Mouse (Mus musculus) WW6 (cell line): ENCODE results near the gene Gabbr1.

Source experiments
- DNase-seq: peaks from one replicate; pipeline ENCODE4 v3.0.0-alpha.2; 2013; ENCODE audit warnings: low read depth, low spot score

Gene Gabbr1

DNA sequence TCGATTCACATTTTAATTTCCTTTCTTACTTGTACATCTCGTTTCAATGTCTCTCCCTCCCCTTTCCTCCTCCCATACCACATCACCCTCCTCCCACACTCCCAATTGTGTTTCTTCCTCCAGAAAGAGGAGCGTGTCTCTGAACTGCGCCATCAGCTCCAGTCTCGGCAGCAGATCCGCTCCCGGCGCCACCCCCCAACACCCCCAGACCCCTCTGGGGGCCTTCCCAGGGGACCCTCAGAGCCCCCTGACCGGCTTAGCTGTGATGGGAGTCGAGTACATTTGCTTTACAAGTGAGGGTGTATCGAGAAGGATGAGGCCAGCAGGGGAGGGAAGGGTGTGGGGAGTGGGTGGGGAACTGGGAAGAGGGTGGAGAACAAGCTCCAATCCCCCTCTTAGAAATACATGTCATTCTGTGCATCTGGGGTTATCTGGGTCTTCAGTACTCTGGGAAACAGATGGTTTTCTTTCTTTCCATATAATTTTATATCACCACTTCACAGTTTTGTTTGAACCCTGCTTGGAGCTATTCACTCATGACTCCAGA lies 27.0 kb downstream of the Gabbr1 start:
- no peak for DNase-seq

- DNase-seq, result no peak
Observed at GRCm38 (mm10) chr17:37075181-37075580, 29.4 kb downstream of the Gabbr1 start.

GRCm38 (mm10) chr17:37075766-37076165 lies 30.0 kb downstream of the Gabbr1 start:
- DNase-seq, result no peak

DNA sequence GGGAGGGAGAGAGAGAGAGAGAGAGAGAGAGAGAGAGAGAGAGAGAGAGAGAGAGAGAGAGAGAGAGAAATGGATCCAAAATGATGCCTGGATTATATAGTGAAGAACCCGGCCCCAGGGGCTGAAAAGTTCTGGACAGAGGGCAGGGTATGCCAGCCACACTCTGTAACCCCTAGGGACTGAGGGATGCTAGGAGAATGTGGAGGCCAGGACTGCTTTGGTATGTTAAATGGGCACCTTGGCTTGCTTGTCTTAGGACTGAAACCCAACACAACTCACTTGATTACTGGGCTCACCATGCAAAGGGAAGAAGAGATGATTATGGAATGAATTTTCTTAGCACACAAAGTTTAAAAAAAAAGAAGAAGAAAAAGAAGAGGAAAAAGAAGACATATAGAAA lies 32.4 kb downstream of the Gabbr1 start:
- no peak for DNase-seq

DNA sequence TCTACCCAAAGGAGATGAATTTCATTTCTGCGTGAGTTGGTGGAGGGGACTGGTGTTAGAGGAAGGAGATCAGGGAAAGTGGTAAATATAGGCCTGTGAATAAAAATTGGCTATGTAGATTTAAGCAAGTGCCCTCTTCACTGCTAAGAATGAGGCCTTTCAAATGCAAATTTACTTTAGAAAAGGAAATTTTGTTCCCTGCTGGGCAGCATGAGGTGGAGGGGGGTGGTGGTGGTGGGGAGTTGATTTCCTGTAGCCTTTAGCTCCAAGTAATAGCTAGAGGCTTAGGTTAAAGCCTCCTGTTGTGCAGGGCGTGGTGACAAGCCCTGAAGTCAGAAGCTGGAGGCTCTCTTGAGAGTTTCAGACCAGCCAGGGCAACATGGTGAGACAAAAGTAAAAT lies 33.2 kb downstream of the Gabbr1 start:
- peak; percentile 80 for DNase-seq

GRCm38 (mm10) chr17:37080119-37080518 lies 34.4 kb downstream of the Gabbr1 start:
- DNase-seq, result no peak

DNA sequence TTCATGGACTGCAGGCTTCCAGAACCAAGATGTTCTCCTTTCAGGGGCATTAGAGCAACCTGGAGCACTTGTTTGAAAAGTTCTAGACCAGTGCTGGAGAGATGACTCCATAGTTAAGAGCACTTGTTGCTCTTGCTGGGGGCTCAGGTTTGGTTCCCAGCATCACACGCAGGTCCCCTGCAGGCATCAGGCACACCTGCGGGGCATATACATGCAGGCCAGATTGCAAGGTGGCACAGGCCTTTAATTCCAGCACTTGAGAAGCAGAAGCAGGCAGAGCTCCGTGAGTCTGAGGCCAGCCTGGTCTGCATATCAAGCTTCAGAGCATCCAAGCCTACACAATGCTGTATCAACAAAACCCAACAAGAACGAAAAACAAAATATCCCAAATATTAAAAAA lies 35.9 kb downstream of the Gabbr1 start:
- DNase-seq, result no peak

DNA sequence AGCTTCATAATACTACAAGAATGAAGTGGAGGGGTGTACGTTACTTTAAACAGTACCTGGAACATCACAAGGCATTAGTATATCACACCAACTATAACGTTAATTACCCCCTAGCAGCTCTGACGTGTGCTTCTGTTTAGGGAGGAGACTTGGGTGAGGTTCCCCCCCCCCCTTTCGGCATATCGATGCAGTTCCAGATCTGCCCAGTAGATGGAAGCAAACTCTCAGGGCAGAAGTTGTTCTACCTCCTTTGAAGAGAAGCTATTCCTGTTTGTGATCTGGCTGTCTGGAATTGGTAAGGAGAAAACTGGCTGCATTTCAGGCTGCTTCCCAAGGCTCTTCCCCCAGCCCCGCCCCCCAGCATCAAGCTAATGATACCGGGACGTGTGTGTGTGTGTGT lies 37.6 kb downstream of the Gabbr1 start:
- DNase-seq, result peak; percentile 64

GRCm38 (mm10) chr17:37084632-37085031 lies 38.9 kb downstream of the Gabbr1 start:
- no peak for DNase-seq

GRCm38 (mm10) chr17:37085545-37085944 lies 39.8 kb downstream of the Gabbr1 start:
- DNase-seq, result no peak

- DNase-seq, result no peak
Observed at GRCm38 (mm10) chr17:37088399-37088798, 42.6 kb downstream of the Gabbr1 start, which contains the start of gene Olfr90. TSS of gene Olfr90 (minus strand) at chr17:37088499.

GRCm38 (mm10) chr17:37092198-37092597 lies 46.4 kb downstream of the Gabbr1 start:
- DNase-seq, result no peak

DNA sequence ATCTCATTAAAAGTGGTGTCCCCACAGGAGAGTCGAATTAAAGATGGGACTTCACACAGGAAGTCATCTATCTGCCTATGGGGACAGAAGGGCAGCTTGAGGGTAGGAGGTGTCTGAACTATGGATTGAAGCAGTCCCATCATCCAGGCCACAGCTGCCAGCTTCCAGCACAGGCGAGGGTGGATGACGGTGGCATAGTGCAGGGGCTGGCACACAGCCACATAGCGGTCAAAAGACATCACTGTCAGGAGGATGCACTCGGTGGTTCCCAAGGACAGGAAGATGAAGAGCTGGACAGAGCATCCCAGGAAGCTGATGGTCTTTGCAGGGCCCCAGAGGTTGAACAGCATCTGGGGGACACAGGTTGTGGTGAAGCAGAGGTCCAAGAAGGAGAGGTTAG lies 47.5 kb downstream of the Gabbr1 start:
- DNase-seq, result no peak

DNA sequence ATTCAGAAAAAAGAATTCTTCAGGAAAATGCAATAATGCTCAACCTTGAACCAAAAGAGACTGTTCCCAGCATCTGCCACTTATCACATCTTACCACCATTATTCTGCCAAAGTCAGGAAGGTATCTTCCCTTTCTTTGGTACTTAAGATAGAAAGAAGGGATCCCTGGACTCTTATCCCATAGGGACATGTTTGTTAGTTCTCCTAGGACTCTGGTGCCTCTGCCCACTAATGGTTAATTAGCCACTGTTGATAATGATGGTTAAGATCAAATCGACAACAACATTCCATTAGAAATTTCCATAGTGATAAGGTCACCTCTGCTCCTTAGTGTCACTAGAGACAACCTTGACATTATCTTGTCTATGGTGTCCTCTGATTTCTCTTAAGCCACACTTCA lies 52.4 kb downstream of the Gabbr1 start, which contains the start of gene Olfr91:
Olfr91 (minus strand) TSS at position 101 of the 400 bp plus-strand sequence.
- DNase-seq, result no peak

- no peak for DNase-seq
Observed at GRCm38 (mm10) chr17:37119988-37120387, 74.2 kb downstream of the Gabbr1 start, which contains the start of gene Olfr92. TSS of gene Olfr92 (minus strand) at chr17:37120088.
